Mouse (Mus musculus): ENCODE results near the gene Eps8l3.
"Not testable (repeated sequence)": the region's sequence is repeated elsewhere in the genome, so short reads cannot be mapped to it uniquely, and the experiment has no call there.

Eps8l3 gene

DNA sequence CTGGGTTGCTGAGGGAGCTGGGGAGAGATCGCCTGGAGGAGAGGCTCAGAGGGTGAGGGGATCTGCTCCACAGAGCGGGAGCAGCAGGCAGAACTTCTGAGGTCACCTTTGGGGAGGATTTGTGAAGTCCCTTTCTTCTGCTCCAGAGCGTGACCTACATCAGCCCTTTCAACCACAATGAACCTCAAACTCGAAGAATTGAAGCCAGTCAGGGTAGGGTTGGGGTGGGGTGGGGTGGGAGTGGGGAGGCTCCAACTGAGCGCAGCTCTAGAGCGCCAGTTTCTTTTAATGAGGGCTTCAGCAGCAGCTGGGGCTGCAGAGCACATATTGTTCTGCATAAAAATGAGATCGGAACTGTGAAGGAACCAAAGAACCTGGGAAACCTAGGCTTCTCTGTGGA is 7.9 kb upstream of the Eps8l3 start:
- ChIA-PET CTCF (interaction anchor here in 3 of 4 experiments (0.5 to 0.9 kb wide), 4 partner anchors 11 to 605 kb away, joined by 3 to 5 read pairs (median 3); no protein-coding TSS in a partner anchor), POLR2A (interaction anchor here in 1 of 4 experiments (0.6 to 1.5 kb wide), 4 partner anchors 9 to 174 kb away, joined by 3 to 4 read pairs (median 4); no protein-coding TSS in a partner anchor)

- ChIA-PET POLR2A (no interaction called here), CTCF (interaction anchor here in 2 of 4 experiments (0.6 kb wide), 2 partner anchors 85 to 750 kb away, joined by 3 to 4 read pairs; no protein-coding TSS in a partner anchor)
These were observed 7.1 kb upstream of the Eps8l3 start for GRCm38 (mm10) chr3:107869925-107870324.

GRCm38 (mm10) chr3:107873335-107874251 is 3.4 kb upstream of the Eps8l3 start:
- ChIA-PET CTCF (interaction anchor here in 2 of 4 experiments (0.6 to 1.0 kb wide), 2 partner anchors 9 to 332 kb away, joined by 3 read pairs; no protein-coding TSS in a partner anchor), POLR2A (interaction anchor here in 1 of 4 experiments (0.9 to 1.1 kb wide), 3 partner anchors 13 to 178 kb away, joined by 3 to 4 read pairs (median 3); no protein-coding TSS in a partner anchor)

DNA sequence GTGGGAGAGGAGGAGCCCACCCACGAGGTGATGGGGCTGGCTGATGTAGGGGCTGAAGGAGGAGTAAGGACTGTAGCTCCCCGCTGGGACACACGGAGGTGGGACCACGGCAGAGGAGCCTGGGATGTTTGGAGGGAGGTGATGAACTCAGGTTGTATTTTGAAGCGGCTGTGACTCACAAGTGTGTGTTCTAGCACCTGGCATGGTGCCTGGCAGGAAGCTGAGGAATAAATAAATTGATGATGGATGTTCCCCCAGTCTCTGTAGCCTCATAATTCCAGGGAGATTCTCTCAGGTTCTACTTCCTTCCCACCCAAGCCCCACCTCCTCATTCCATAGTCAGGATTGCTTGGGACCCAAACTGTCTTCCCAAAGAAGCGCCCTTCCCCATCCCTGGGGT is 1.8 kb upstream of the Eps8l3 start:
- ChIA-PET CTCF (interaction anchor here in 2 of 4 experiments (0.7 to 1.4 kb wide), 2 partner anchors 11 to 1012 kb away, joined by 3 read pairs; no protein-coding TSS in a partner anchor), POLR2A (no interaction called here)

DNA sequence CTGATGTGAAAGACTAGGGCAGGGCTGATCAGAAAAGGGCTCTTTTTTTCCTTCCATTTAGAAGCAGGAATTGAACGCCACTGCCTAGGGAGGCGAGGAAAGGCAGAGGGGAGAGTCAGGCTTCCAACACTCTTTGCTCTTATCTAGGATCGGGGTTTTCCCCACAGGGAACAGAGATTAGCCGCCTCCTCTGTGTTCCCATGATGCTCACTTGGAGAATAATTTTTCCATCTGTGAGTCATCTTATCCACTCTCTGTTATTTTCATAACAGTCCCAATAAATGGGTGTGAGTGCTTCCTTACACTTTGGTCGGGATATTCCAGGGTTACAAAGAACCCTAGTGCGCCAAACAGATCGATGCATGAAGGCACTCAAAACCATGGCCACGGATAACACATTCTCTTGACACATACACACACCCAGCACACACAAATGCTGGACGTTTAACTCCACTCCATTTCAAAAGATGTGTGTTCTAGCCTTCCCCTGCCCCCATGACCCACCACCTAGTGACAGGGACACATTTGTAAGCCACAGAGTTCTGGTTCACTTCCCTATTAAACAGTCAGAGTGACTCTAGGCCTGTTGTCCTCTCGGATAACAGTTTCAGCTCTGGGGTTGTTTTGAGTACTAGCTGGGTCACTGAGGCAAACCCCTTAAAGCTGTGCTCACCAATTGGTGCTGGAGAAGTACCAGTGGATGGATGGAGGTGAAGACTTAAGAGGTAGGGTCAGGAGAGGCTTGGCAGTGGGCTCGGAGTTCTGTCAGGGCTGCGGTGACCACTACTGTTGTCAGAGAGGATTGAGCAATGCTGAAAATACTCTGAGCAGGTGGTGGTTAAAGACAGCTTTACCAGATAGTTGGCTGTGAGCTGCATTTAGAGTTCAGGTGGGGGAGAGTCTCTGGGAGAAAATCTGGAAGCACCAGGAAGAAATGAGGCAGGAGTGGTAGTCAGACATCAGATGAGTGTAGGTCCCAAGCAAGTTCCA is 1.0 kb downstream of the Eps8l3 start:
- ChIA-PET CTCF (interaction anchor here in 3 of 4 experiments (1.3 to 1.6 kb wide), 4 partner anchors 11 to 14 kb away, joined by 3 to 5 read pairs (median 4); no protein-coding TSS in a partner anchor), POLR2A (interaction anchor here in 2 of 4 experiments (1.1 kb wide), 2 partner anchors 9 to 11 kb away, joined by 3 read pairs; no protein-coding TSS in a partner anchor)

DNA sequence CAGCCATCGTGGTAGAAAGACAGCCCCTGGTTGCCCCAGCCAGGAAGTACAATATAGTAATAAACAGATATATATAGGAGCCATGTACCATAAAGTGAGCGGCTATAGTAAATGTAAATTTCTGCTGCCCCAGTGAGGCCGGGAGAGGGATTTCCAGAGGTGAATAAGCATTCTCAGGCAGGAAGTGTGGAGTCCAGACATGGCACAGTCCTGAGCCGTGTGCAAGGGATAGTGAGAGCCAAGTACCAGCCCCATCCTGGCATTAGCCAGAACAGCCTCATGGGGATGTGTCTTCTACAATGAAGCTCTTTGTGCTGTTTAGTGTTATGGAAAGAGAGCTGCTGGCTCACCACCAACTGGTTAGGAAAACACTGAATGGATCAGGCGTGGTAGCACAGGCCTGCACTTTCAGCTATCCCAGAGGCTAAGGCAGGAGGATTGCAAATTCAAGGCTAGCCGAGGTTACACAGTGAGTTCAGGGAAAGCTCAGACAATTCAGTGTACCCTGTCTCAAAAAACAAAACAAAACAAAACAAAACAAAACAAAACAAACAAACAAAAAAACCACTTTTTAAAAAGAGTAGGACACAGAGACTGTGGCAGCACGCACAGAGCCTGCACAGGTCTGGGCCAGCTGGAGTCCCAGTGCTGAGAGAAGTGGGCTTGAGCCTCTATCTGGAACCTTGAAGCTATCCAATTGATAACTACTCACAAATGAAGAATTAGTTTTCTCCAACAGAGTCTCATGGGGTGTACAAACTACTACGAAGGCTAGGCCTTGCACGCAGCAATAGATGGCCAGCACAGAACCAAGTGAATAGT is 10.9 kb downstream of the Eps8l3 start:
- POLR2A ChIA-PET: no interaction called here

DNA sequence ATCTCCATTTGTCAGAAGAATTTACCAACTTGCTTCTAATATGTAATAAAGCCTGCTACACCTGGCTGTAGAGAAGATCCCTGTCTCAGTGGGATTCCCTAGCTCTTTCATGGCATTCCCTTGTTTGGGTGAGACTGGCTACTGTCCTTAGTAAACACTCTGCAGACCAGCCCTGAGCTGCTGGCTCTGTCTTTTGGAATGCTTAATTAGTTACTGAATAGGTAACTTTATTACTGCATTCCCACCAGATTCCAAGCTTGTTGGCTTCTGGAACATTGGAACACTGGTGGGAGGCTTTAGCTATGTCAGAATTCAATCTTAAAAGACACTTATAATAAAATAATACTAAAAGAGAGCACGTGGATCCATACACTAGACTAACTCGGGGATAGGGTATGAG is 12.2 kb downstream of the Eps8l3 start:
- CTCF ChIA-PET, POLR2A ChIA-PET: not testable (repeated sequence)

More for the DNA sequence above, 10.9 kb downstream of the Eps8l3 start:
- CTCF ChIA-PET: interaction anchor here in 1 of 4 experiments (1.1 kb wide), 1 partner anchor 21 kb away, joined by 3 read pairs; no protein-coding TSS in a partner anchor

DNA sequence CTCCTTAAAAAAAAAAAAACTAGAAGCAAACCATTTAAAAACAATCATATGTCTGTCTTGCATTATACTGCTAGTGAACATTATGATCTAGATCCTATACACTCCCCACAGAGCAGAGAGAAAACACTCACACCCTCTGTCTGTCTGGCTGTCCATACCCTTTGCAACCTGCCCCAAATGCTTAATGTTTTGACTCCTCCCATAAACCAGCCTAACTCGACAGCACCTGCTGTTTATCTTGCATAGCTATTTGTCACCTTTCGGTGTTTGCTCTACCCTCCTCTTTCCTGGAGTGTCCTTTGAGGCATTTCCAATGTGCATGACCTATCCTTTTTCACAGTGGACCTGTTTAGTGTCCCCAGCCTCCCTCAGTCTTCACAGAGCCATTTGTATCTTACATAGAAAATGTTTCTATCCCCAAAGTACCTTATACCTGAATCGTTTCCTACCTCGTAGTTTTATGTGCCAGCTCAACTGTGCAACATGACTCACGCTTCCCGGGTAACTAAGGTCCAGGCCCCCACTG is 18.2 kb downstream of the Eps8l3 start:
- ChIA-PET POLR2A (interaction anchor here in 1 of 4 experiments (0.8 kb wide), 1 partner anchor 11 kb away, joined by 3 read pairs; no protein-coding TSS in a partner anchor), CTCF (interaction anchor here in 1 of 4 experiments (0.6 to 1.8 kb wide), 2 partner anchors 36 to 250 kb away, joined by 3 to 5 read pairs; partner anchors contain the start of genes Gnai3 and Gstm7)

GRCm38 (mm10) chr3:107895720-107896569 is 18.9 kb downstream of the Eps8l3 start, which contains the start of gene Gstm5:
Gene Gstm5 (plus strand): TSS chr3:107895821.
- CTCF ChIA-PET: interaction anchor here in 2 of 4 experiments (0.6 to 1.8 kb wide), 4 partner anchors 32 to 250 kb away, joined by 3 to 5 read pairs (median 3); partner anchors contain the start of genes Gnai3 (in 1 of the 2) and Gstm7 (in 1 of the 2)

DNA sequence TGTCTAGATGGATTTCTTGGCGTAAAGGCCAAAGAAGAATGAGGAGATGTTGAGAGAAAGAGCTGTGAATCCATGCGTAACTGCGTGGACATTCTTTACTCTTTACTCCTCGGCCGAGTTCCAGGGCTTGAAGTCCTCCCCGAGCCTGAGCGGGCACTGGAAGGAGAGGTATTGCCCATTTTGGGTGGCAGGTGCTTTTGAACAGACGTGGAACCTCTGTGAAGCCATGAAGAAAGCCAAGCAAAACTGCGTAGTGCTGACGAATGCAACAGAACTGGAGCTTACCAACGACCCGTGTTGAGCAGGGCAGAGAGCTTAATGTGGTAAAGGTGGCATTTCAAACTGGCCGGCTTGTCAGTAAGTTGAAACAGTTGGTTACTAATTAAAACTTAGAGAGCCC is 21.7 kb downstream of the Eps8l3 start:
- ChIA-PET POLR2A (interaction anchor here in 1 of 4 experiments (0.5 to 1.2 kb wide), 3 partner anchors 22 to 483 kb away, joined by 3 read pairs; no protein-coding TSS in a partner anchor), CTCF (interaction anchor here in 3 of 4 experiments (0.6 to 1.4 kb wide), 3 partner anchors 32 to 109 kb away, joined by 3 to 5 read pairs (median 5); partner anchors contain the start of gene Gstm7 (in 1 of the 3))

More at GRCm38 (mm10) chr3:107895720-107896569, 18.9 kb downstream of the Eps8l3 start, which contains the start of gene Gstm5:
- POLR2A ChIA-PET: interaction anchor here in 1 of 4 experiments (0.6 to 1.1 kb wide), 3 partner anchors 10 to 36 kb away, joined by 3 to 4 read pairs (median 4); partner anchors contain the start of gene Gstm7

- CTCF ChIA-PET: no interaction called here
- POLR2A ChIA-PET: interaction anchor here in 1 of 4 experiments (0.9 kb wide), 1 partner anchor 30 kb away, joined by 3 read pairs; the partner anchor contains the start of gene Gstm7
These were observed 24.1 kb downstream of the Eps8l3 start for GRCm38 (mm10) chr3:107900955-107901673.

DNA sequence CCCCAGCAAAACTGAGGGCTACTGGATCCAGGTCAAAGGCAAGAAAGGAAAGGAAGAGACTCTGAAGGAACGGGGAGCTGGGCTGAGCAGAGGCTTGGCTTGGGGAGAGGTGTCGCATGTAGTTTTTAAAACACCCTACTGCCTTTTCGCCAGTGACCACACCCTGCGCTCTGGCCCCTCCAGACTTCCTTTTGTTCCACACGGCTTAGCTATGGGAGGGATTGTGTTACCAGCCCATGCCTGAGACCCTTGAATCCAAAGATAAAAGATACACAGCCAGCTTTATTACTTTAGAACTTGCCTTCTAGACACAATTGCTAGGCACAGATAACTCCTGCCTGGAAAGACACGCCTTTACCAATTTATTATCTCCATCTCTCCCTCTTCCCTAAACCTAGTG is 28.9 kb downstream of the Eps8l3 start:
- ChIA-PET POLR2A (interaction anchor here in 1 of 4 experiments (0.6 to 0.9 kb wide), 2 partner anchors 11 to 475 kb away, joined by 3 read pairs; partner anchors contain the start of gene Gstm5), CTCF (interaction anchor here in 1 of 4 experiments (0.6 kb wide), 1 partner anchor 306 kb away, joined by 3 read pairs; no protein-coding TSS in a partner anchor)

- POLR2A ChIA-PET: interaction anchor here in 2 of 4 experiments (0.8 to 1.6 kb wide), 4 partner anchors 27 to 340 kb away, joined by 3 to 5 read pairs (median 3); partner anchors contain the start of genes Atxn7l2 (in 1 of the 2), Gstm6 (in 1 of the 2) and Psma5 (in 1 of the 2)
- CTCF ChIA-PET: interaction anchor here (0.9 to 3.1 kb wide), 10 partner anchors 14 to 53 kb away, joined by 3 to 18 read pairs (median 8); partner anchors contain the start of genes Gstm6 (in 1 of the 4) and Gstm7 (in 1 of the 4)
These were observed 39.6 kb downstream of the Eps8l3 start for GRCm38 (mm10) chr3:107916674-107917073.

DNA sequence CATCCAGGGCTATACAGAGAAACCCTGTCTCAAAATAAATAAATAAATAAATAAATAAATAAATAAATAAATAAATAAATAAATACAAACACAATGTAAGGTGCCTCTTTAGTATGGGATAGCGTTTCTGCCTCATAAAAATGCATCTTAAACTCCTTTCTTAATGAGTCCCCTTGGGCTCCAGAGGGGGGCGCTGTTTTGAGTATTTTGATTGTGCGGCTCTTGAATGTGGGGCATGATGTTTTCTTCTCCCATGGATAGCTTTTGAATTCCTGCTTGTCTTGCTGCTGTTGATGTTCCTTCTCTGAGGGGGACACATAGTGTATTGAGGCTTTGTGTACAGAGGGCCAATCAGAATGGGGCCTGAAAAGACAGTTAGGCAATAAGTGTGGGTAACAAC is 40.1 kb downstream of the Eps8l3 start:
- ChIA-PET CTCF (interaction anchor here (0.6 to 3.1 kb wide), 25 partner anchors 9 to 1425 kb away, joined by 3 to 18 read pairs (median 4); partner anchors contain the start of genes Gstm6 (in 2 of the 4) and Gstm7 (in 2 of the 4)), POLR2A (interaction anchor here in 3 of 4 experiments (0.6 to 1.7 kb wide), 10 partner anchors 8 to 340 kb away, joined by 3 to 5 read pairs (median 3); partner anchors contain the start of genes Gstm7 (in 2 of the 3), Ampd2 (in 1 of the 3), Atxn7l2 (in 1 of the 3) and Gstm6 (in 1 of the 3))

Measured in embryonic stem cell, embryonic (primary cell).